Mouse (Mus musculus) MEL (cell line): ENCODE data around the gene Il25. TPM values are rescaled to one million over a fixed set of nuclear protein-coding genes. Genes with fewer than 3 reads are reported as not detected.
A peak's percentile ranks its signal among the peaks of the same experiment; 100 is the strongest.

Source experiments
- DNase-seq: peaks from one replicate; pipeline ENCODE4 v3.0.0; 2011; ENCODE audit warnings: low read depth, low spot score
- H3K27ac ChIP-seq: 2 replicates; pipeline ENCODE4 v1.5.1; 2012; ENCODE audit warnings: low read depth, mild to moderate bottlenecking, control low read depth, low read length, moderate library complexity; ENCODE audit not compliant: control insufficient read depth
- H3K27me3 ChIP-seq, 2 experiments: fragments of 150-350 bp in 1 of 2; sonication (generic) in 1 of 2; 2 replicates each; pipeline ENCODE4 v1.6.1; 2012; ENCODE audit warnings: low read length in 2 of 2, mild to moderate bottlenecking in 2 of 2, improper control_type of control experiment in 1 of 2, moderate library complexity in 1 of 2; ENCODE audit not compliant: insufficient read depth in 2 of 2, control insufficient read depth in 1 of 2
- H3K36me3 ChIP-seq, 2 experiments: 2 replicates each; pipeline ENCODE4 v1.6.1; 2012 to 2014; ENCODE audit warnings: low read length in 2 of 2, improper control_type of control experiment in 1 of 2, inconsistent platforms in 1 of 2, mild to moderate bottlenecking in 1 of 2; ENCODE audit not compliant: insufficient read depth in 2 of 2, control insufficient read depth in 1 of 2
- H3K4me1 ChIP-seq, 2 experiments: fragments of 150-350 bp in 1 of 2; sonication (generic) in 1 of 2; 2 replicates each; pipeline ENCODE4 v1.6.1; 2012; ENCODE audit warnings: low read length in 2 of 2, improper control_type of control experiment in 1 of 2, mild to moderate bottlenecking in 1 of 2; ENCODE audit not compliant: insufficient read depth in 2 of 2, control insufficient read depth in 1 of 2
- H3K4me3 ChIP-seq, 2 experiments: fragments of 150-350 bp in 1 of 2; sonication (generic) in 1 of 2; 2 replicates each; pipeline ENCODE4 v1.5.1; 2012; ENCODE audit warnings: low read depth in 2 of 2, low read length in 2 of 2, mild to moderate bottlenecking in 2 of 2, moderate library complexity in 2 of 2, control low read depth in 1 of 2, improper control_type of control experiment in 1 of 2; ENCODE audit not compliant: control insufficient read depth in 1 of 2, insufficient read depth in 1 of 2
- H3K79me2 ChIP-seq: 2 replicates; pipeline ENCODE4 v1.6.1; 2012; ENCODE audit warnings: mild to moderate bottlenecking, low read length, moderate library complexity; ENCODE audit not compliant: control insufficient read depth, poor library complexity, insufficient read depth
- H3K9ac ChIP-seq: 2 replicates; pipeline ENCODE4 v1.6.1; 2012; ENCODE audit warnings: low read depth, mild to moderate bottlenecking, control low read depth, low read length, moderate library complexity; ENCODE audit not compliant: control insufficient read depth, poor library complexity, severe bottlenecking
- H3K9me3 ChIP-seq: fragments of 150-350 bp; sonication (generic); replicated peaks from 2 replicates; pipeline ENCODE4 v1.6.1; 2012; ENCODE audit warnings: mild to moderate bottlenecking, low read length, improper control_type of control experiment, moderate library complexity; ENCODE audit not compliant: insufficient read depth
- CHD1 ChIP-seq: IDR thresholded peaks from 2 replicates; pipeline ENCODE4 v1.6.1; 2012; ENCODE audit warnings: low read depth, mild to moderate bottlenecking, inconsistent platforms, low read length, improper control_type of control experiment
- CHD2 ChIP-seq: IDR thresholded peaks from 2 replicates; pipeline ENCODE4 v1.6.1; 2011; ENCODE audit warnings: low read length, improper control_type of control experiment
- EP300 ChIP-seq, 2 experiments: IDR thresholded peaks; 2 replicates each; pipeline ENCODE4 v1.6.1; 2011; ENCODE audit warnings: improper control_type of control experiment in 2 of 2, low read length in 2 of 2, low read depth in 1 of 2, mild to moderate bottlenecking in 1 of 2
- ETS1 ChIP-seq: IDR thresholded peaks from 2 replicates; pipeline ENCODE4 v1.6.1; 2012; ENCODE audit warnings: low read depth, mild to moderate bottlenecking, inconsistent platforms, low read length, improper control_type of control experiment, moderate library complexity
- GABPA ChIP-seq: IDR thresholded peaks from 2 replicates; pipeline ENCODE4 v1.6.1; 2012; ENCODE audit warnings: low read depth, mild to moderate bottlenecking, inconsistent platforms, low read length, improper control_type of control experiment, moderate library complexity
- GATA1 ChIP-seq: IDR thresholded peaks from 2 replicates; pipeline ENCODE4 v1.6.1; 2011; ENCODE audit warnings: low read depth, low read length, improper control_type of control experiment
- HCFC1 ChIP-seq: IDR thresholded peaks from 2 replicates; pipeline ENCODE4 v1.6.1; 2012; ENCODE audit warnings: low read depth, mild to moderate bottlenecking, inconsistent platforms, low read length, improper control_type of control experiment, moderate library complexity
- JUND ChIP-seq: IDR thresholded peaks from 2 replicates; pipeline ENCODE4 v1.6.1; 2011; ENCODE audit warnings: low read depth, mild to moderate bottlenecking, improper control_type of control experiment, low read length
- MAFK ChIP-seq: IDR thresholded peaks from 2 replicates; pipeline ENCODE4 v1.6.1; 2011; ENCODE audit warnings: low read depth, mild to moderate bottlenecking, low read length, improper control_type of control experiment, borderline replicate concordance
- MAX ChIP-seq: IDR thresholded peaks from 2 replicates; pipeline ENCODE4 v1.6.1; 2011; ENCODE audit warnings: low read length, improper control_type of control experiment
- MAZ ChIP-seq: IDR thresholded peaks from 2 replicates; pipeline ENCODE4 v1.6.1; 2012; ENCODE audit warnings: low read depth, mild to moderate bottlenecking, inconsistent platforms, low read length, improper control_type of control experiment
- MYB ChIP-seq: IDR thresholded peaks from 2 replicates; pipeline ENCODE4 v1.6.1; 2011; ENCODE audit warnings: mild to moderate bottlenecking, low read depth, low read length, improper control_type of control experiment
- NELFE ChIP-seq: IDR thresholded peaks from 2 replicates; pipeline ENCODE4 v1.6.1; 2011; ENCODE audit warnings: low read depth, low read length, improper control_type of control experiment
- NRF1 ChIP-seq: IDR thresholded peaks from 2 replicates; pipeline ENCODE4 v1.6.1; 2014; ENCODE audit warnings: low read depth, mild to moderate bottlenecking, inconsistent platforms, low read length, improper control_type of control experiment, moderate library complexity; ENCODE audit not compliant: poor library complexity, insufficient read depth, severe bottlenecking
- POLR2AphosphoS5 ChIP-seq: IDR thresholded peaks from 2 replicates; pipeline ENCODE4 v1.6.1; 2012; ENCODE audit warnings: low read depth, borderline replicate concordance, mild to moderate bottlenecking, inconsistent platforms, low read length, moderate library complexity, mixed read lengths
- RAD21 ChIP-seq: IDR thresholded peaks from 2 replicates; pipeline ENCODE4 v1.6.1; 2011; ENCODE audit warnings: mild to moderate bottlenecking, low read depth, low read length, improper control_type of control experiment
- SIN3A ChIP-seq: IDR thresholded peaks from 2 replicates; pipeline ENCODE4 v1.6.1; 2012; ENCODE audit warnings: low read length, improper control_type of control experiment, inconsistent platforms
- SMC3 ChIP-seq: IDR thresholded peaks from 2 replicates; pipeline ENCODE4 v1.6.1; 2011; ENCODE audit warnings: low read depth, low read length, improper control_type of control experiment
- TCF12 ChIP-seq: IDR thresholded peaks from 2 replicates; pipeline ENCODE4 v1.6.1; 2014; ENCODE audit warnings: low read depth, mild to moderate bottlenecking, inconsistent platforms, low read length, improper control_type of control experiment, moderate library complexity
- USF2 ChIP-seq, 2 experiments: IDR thresholded peaks; 2 replicates each; pipeline ENCODE4 v1.6.1; 2011 to 2012; ENCODE audit warnings: improper control_type of control experiment in 2 of 2, low read length in 2 of 2, borderline replicate concordance in 1 of 2, inconsistent platforms in 1 of 2, low read depth in 1 of 2, mild to moderate bottlenecking in 1 of 2; ENCODE audit not compliant: insufficient read depth in 1 of 2
- ZKSCAN1 ChIP-seq: IDR thresholded peaks from 2 replicates; pipeline ENCODE4 v1.6.1; 2012; ENCODE audit warnings: low read depth, mild to moderate bottlenecking, inconsistent platforms, low read length, improper control_type of control experiment, moderate library complexity
- ZNF384 ChIP-seq: IDR thresholded peaks from 2 replicates; pipeline ENCODE4 v1.6.1; 2012; ENCODE audit warnings: low read depth, mild to moderate bottlenecking, inconsistent platforms, low read length, improper control_type of control experiment
- polyA plus RNA-seq, 2 experiments: library from polyadenylated mRNA; stranded (reverse) in 1 of 2; unstranded in 1 of 2; fragments of >175 nt in 1 of 2; fragments of >200 nt in 1 of 2; gene quantifications; 2 replicates each; pipeline versions ENCODE4 v1.2.1 to v1.2.4; 2012; ENCODE audit warnings: low replicate concordance in 2 of 2, low read depth in 1 of 2; ENCODE audit not compliant: insufficient read length in 2 of 2, insufficient read depth in 1 of 2, missing spikeins in 1 of 2
- total RNA-seq: library from RNA; depleted of rRNA; stranded (reverse); fragments of 300-350 nt; gene quantifications from 2 replicates; pipeline ENCODE4 v1.2.3, GENCODE M21; 2012

Il25 gene
- total and polyA plus RNA-seq, 3 experiments = not detected

DNA sequence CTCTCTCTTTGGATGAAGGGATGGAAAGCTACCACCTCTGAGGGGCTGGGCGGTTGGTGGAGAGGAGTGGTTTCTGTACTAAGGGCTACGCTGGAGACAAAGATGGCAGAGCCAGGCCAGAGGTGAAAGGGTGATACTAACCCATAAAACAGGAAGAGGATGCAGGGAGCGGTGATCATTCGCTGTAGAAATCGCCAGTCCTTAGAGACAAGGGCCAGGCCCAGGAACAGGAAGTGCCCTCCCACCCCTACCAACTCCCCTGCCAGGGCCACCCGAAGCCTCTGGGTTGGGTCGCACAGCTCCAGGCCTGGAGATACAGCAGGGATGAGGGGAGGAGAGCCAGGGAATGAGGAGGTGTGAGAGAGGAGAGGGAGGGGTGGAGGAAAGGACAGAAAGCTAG lies 23.8 kb upstream of the Il25 start:
- Histone ChIP-seq H3K9ac (no peak overlapping the region), H3K4me3 (no peak overlapping the region), H3K36me3 (no peaks in the 10 kb centered on the region), H3K4me1 (no peaks in the 10 kb centered on the region; a peak in 1 of 4 replicates), H3K79me2 (no peaks in the 10 kb centered on the region), H3K27ac (no peak overlapping the region), H3K9me3 (no peaks in the 10 kb centered on the region), H3K27me3 (peaks cover 4% of the 10 kb centered on the region in 2 experiments; a peak in 3 of 4 replicates)
- no peak for DNase-seq
- no peak for TF ChIP-seq SMC3
- TF ChIP-seq TCF12 = no peak
- TF ChIP-seq MAZ = no peak
- no peak for TF ChIP-seq RAD21
- no peak for TF ChIP-seq GABPA
- TF ChIP-seq GATA1 = no peak
- no peak for TF ChIP-seq ZNF384
- TF ChIP-seq HCFC1 = no peak
- TF ChIP-seq NRF1 = no peak
- TF ChIP-seq EP300 (IDR thresholded peaks at IDR 0.05; ENCODE audit: low read depth in 1 of 2, low read length in 2 of 2) = no peak
- TF ChIP-seq CHD2 = no peak
- no peak for TF ChIP-seq POLR2AphosphoS5
- TF ChIP-seq SIN3A = no peak
- no peak for TF ChIP-seq CHD1

DNA sequence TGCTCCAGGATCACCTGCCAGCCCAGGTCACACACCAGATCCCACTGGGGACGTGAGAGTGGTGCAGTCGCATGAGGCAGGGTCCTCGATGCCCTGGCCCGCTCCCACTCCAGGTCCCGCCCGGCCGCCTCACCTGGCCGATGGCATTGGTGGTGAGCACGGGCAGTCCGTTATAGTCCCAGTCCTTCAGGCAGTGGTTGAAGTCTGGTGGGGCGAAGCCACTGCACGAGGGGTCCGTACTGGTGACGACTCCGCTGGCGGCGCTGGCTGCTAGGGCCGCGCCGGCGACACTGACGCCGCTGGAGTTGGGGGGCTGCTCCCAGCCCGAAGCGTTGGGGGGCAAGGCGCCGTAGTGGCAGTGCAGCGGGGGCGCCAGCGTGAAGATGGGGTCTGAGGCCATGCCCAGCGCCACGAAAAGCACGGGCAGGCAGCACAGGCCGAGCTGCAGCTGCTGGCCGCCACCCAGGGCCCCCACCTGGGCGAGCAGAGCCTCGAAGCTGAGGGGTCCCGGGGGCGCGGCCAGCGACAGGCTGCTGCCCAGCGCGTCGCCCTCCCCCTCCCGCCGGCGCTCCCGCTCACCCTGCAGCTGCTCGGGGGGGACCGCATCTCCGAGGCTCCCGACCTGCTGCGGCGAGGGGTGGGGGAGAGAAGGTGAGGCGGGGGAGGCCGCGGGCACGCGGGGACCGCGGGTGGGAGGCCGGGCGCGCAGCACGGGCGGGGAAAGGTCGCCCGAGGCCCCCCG lies 20.2 kb upstream of the Il25 start:
- Histone ChIP-seq H3K79me2 (no peaks in the 10 kb centered on the region), H3K27ac (no peak overlapping the region), H3K36me3 (no peaks in the 10 kb centered on the region), H3K27me3 (peaks cover 9 to 13% of the 10 kb centered on the region in 2 experiments; a peak in 3 of 4 replicates), H3K4me3 (peak overlapping the region in 1 of 2 experiments; percentile 32; a peak in 1 of 4 replicates), H3K4me1 (no peaks in the 10 kb centered on the region; a peak in 1 of 4 replicates), H3K9me3 (no peaks in the 10 kb centered on the region), H3K9ac (no peak overlapping the region)
- DNase-seq = no peak
- no peak for TF ChIP-seq ZKSCAN1
- no peak for TF ChIP-seq GATA1
- TF ChIP-seq MAFK = no peak
- no peak for TF ChIP-seq NELFE
- TF ChIP-seq USF2 (IDR thresholded peaks at IDR 0.05; ENCODE audit: borderline replicate concordance in 1 of 2, insufficient read depth in 1 of 2, low read depth in 1 of 2, low read length in 2 of 2) = no peak
- TF ChIP-seq MYB = no peak
- TF ChIP-seq ETS1 = no peak
- no peak for TF ChIP-seq JUND
- TF ChIP-seq CHD2 = no peak
- no peak for TF ChIP-seq GABPA
- no peak for TF ChIP-seq MAX
